Mouse (Mus musculus): Measurements from ENCODE around the gene S100a6.

- TF ChIP-seq GATA1 (IDR thresholded peaks at IDR 0.05; ENCODE audit: low read length) (no peak), TAL1 (IDR thresholded peaks at IDR 0.05; ENCODE audit: low read length) (no peak)
Observed at GRCm38 (mm10) chr3:90574691-90575090, 38.0 kb upstream of the S100a6 start.

All from erythroblast, embryonic 14.5 days (primary cell).